22 mouse cellular contexts compared by ENCODE assay signal in the genomic region with DNA sequence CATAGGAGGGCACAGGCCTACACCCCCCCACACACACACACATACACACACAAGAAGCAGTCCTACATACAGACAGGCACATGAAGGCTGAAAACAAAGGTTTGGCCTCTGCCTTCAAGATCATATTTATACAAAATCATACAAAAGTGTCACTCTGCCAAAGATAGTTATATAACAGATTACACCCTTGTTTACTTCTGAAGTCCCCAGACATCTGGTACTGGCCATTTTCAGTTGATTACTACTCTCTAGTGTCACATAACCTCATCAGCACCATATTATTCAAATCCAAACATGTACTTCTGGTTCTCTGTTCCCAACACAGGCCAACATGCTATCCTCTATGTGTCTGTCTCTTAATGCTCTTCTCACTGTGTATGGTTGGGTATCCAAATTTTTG.
A peak's percentile ranks its signal among the peaks of the same experiment; 100 is the strongest.
DNase-seq lines count a peak whose midpoint lies in the region; ATAC-seq and TF ChIP-seq lines count a peak whose summit lies in the region.
"Had no signal": no experiment of that assay in that cellular context is flagged by ENCODE, and none has a peak within 500 bp of the region (broad histone marks: within the 10 kb centered on the region; RNA-seq: fewer than 3 reads in every experiment).

No protein-coding gene starts in this region.

- H3K36me3 ChIP-seq in lung, embryonic 14.5 days (ENCODE audit: insufficient read depth), result no peaks in the 10 kb centered on the region
- no peaks in the 10 kb centered on the region for H3K36me3 ChIP-seq in lung, embryonic 15.5 days
- no peaks in the 10 kb centered on the region for H3K36me3 ChIP-seq in midbrain, embryonic 11.5 days (ENCODE audit: control insufficient read depth, insufficient read depth, low read length)
- H3K36me3 ChIP-seq in midbrain, embryonic 14.5 days (ENCODE audit: control insufficient read depth, insufficient read depth, low read length), result no peaks in the 10 kb centered on the region
- H3K36me3 ChIP-seq in liver, embryonic 12.5 days, result no peaks in the 10 kb centered on the region
- H3K36me3 ChIP-seq: G1E had no signal

- no peaks in the 10 kb centered on the region for H3K9me3 ChIP-seq in lung, embryonic 14.5 days (ENCODE audit: low read depth, low read length)
- H3K9me3 ChIP-seq in lung, embryonic 15.5 days, result no peaks in the 10 kb centered on the region
- H3K9me3 ChIP-seq in midbrain, embryonic 11.5 days (ENCODE audit: control insufficient read depth, low read length), result no peaks in the 10 kb centered on the region
- no peaks in the 10 kb centered on the region for H3K9me3 ChIP-seq in midbrain, embryonic 14.5 days (ENCODE audit: control insufficient read depth, low read length)
- no peaks in the 10 kb centered on the region for H3K9me3 ChIP-seq in liver, embryonic 12.5 days (replicated peaks)
- H3K9me3 ChIP-seq: G1E had no signal

- peak; percentile 53 for DNase-seq in lung, embryonic 14.5 days
- DNase-seq in lung, postnatal 4 days, result no peak
- DNase-seq in lung, adult 2 months, result no peak
- peak; percentile 57 for DNase-seq in midbrain, embryonic 11.5 days (ENCODE audit: low spot score, missing footprints)
- no peak for DNase-seq in midbrain, embryonic 14.5 days
- peak; percentile 2 for DNase-seq in skeletal muscle tissue, adult 2 months (ENCODE audit: low read depth, low spot score)
- DNase-seq: adrenal gland, adult 2 months; adrenal gland, adult 8-10 months; adrenal gland, postnatal 10 days; adrenal gland, postnatal 14 days; adrenal gland, postnatal 25 days; adrenal gland, postnatal 36 days; B cell, adult 2 months; cerebellum, adult 11 months; cerebellum, adult 11-12 months had no signal

- peak; percentile 69; the same call in 1 of the 2 replicates for ATAC-seq in lung, embryonic 14.5 days (ENCODE audit: insufficient read depth)
- peak; percentile 49; the same call in 1 of the 2 replicates for ATAC-seq in lung, embryonic 15.5 days (ENCODE audit: borderline replicate concordance, extremely low read depth, low FRiP score, low TSS enrichment)
- ATAC-seq in midbrain, embryonic 11.5 days (ENCODE audit: low FRiP score), result no peak
- no peak for ATAC-seq in midbrain, embryonic 14.5 days (ENCODE audit: low FRiP score, low TSS enrichment)
- ATAC-seq in liver, embryonic 12.5 days, result no peak
- ATAC-seq: activated CD4-positive, CD25-positive, alpha-beta regulatory T cell, adult 4 months; CD4-positive, CD25-positive, alpha-beta regulatory T cell, adult 4 months; Patski had no signal

- no peaks in the 10 kb centered on the region for H3K27me3 ChIP-seq in lung, embryonic 14.5 days (ENCODE audit: insufficient read depth, low read length)
- H3K27me3 ChIP-seq in lung, embryonic 15.5 days, result no peaks in the 10 kb centered on the region
- no peaks in the 10 kb centered on the region for H3K27me3 ChIP-seq in midbrain, embryonic 11.5 days (ENCODE audit: control insufficient read depth, insufficient read depth, low read length)
- no peaks in the 10 kb centered on the region for H3K27me3 ChIP-seq in midbrain, embryonic 14.5 days (ENCODE audit: control insufficient read depth, insufficient read depth, low read length)
- no peaks in the 10 kb centered on the region for H3K27me3 ChIP-seq in liver, embryonic 12.5 days (replicated peaks)
- H3K27me3 ChIP-seq: CH12.LX, Patski had no signal

- no peak overlapping the region for H3K9ac ChIP-seq in lung, embryonic 14.5 days
- H3K9ac ChIP-seq in lung, embryonic 15.5 days, result no peak overlapping the region
- H3K9ac ChIP-seq in midbrain, embryonic 11.5 days (ENCODE audit: low read length), result no peak overlapping the region
- no peak overlapping the region for H3K9ac ChIP-seq in midbrain, embryonic 14.5 days (replicated peaks; ENCODE audit: low read length)
- no peak overlapping the region for H3K9ac ChIP-seq in liver, embryonic 12.5 days

- H3K4me1 ChIP-seq in lung, embryonic 14.5 days (ENCODE audit: insufficient read depth), result no peaks in the 10 kb centered on the region
- no peaks in the 10 kb centered on the region for H3K4me1 ChIP-seq in lung, embryonic 15.5 days
- H3K4me1 ChIP-seq in lung, adult 2 months (ENCODE audit: control insufficient read depth, insufficient read depth, low read length), result no peaks in the 10 kb centered on the region
- no peaks in the 10 kb centered on the region for H3K4me1 ChIP-seq in midbrain, embryonic 11.5 days (ENCODE audit: control insufficient read depth, insufficient read depth, low read length)
- H3K4me1 ChIP-seq in midbrain, embryonic 14.5 days (ENCODE audit: control insufficient read depth, insufficient read depth, low read length), result no peaks in the 10 kb centered on the region
- H3K4me1 ChIP-seq in liver, embryonic 12.5 days, result no peaks in the 10 kb centered on the region

- no peak overlapping the region for H3K27ac ChIP-seq in lung, embryonic 14.5 days (ENCODE audit: low read depth)
- H3K27ac ChIP-seq in lung, embryonic 15.5 days, result no peak overlapping the region
- no peak overlapping the region for H3K27ac ChIP-seq in midbrain, embryonic 11.5 days (ENCODE audit: low read depth, low read length)
- no peak overlapping the region for H3K27ac ChIP-seq in midbrain, embryonic 14.5 days (replicated peaks; ENCODE audit: low read depth, low read length)
- no peak overlapping the region for H3K27ac ChIP-seq in liver, embryonic 12.5 days

- no peak overlapping the region for H3K4me3 ChIP-seq in lung, embryonic 14.5 days (ENCODE audit: low read depth, low read length)
- no peak overlapping the region for H3K4me3 ChIP-seq in lung, embryonic 15.5 days
- no peak overlapping the region for H3K4me3 ChIP-seq in lung, adult 2 months (replicated peaks; ENCODE audit: extremely low read depth, low read depth, low read length)
- H3K4me3 ChIP-seq in midbrain, embryonic 11.5 days (ENCODE audit: low read depth, low read length), result no peak overlapping the region
- no peak overlapping the region for H3K4me3 ChIP-seq in midbrain, embryonic 14.5 days (replicated peaks; ENCODE audit: low read depth, low read length)
- no peak overlapping the region for H3K4me3 ChIP-seq in liver, embryonic 12.5 days

- TF ChIP-seq CTCF in lung, embryonic 14.5 days (IDR thresholded peaks at IDR 0.05; ENCODE audit: low read depth), result no peak
- TF ChIP-seq CTCF in lung, adult 2 months (IDR thresholded peaks at IDR 0.05; ENCODE audit: insufficient read depth, low read length), result no peak

- no peak for TF ChIP-seq POLR2A in lung, adult 2 months (IDR thresholded peaks at IDR 0.05; ENCODE audit: borderline replicate concordance, extremely low read depth, low read depth, low read length)

- no peak overlapping the region for H3K4me2 ChIP-seq in lung, embryonic 14.5 days
- H3K4me2 ChIP-seq in lung, embryonic 15.5 days, result no peak overlapping the region
- H3K4me2 ChIP-seq in midbrain, embryonic 11.5 days, result no peak overlapping the region
- H3K4me2 ChIP-seq in midbrain, embryonic 14.5 days (ENCODE audit: low read length), result no peak overlapping the region
- no peak overlapping the region for H3K4me2 ChIP-seq in liver, embryonic 12.5 days

Comparison
In these comparisons a context has a peak if more than half of its experiments do, and no peak if none do; other contexts are left out.
1. DNase-seq: peak in lung, embryonic 14.5 days (single experiment), midbrain, embryonic 11.5 days (single experiment) and skeletal muscle tissue, adult 2 months (single experiment); none in lung, postnatal 4 days (0 of 2), lung, adult 2 months (single experiment) and midbrain, embryonic 14.5 days (single experiment).
2. ATAC-seq: peak in lung, embryonic 14.5 days (single experiment) and lung, embryonic 15.5 days (single experiment); none in midbrain, embryonic 11.5 days (single experiment), midbrain, embryonic 14.5 days (single experiment) and liver, embryonic 12.5 days (single experiment).